Mouse (Mus musculus) bone marrow, adult 2 months (tissue): Measurements from ENCODE around the gene Clec1a.
A peak's percentile ranks its signal among the peaks of the same experiment; 100 is the strongest.

Experiments
- CTCF ChIP-seq: fragments of 200-500 bp; IDR thresholded peaks from 2 replicates; pipeline ENCODE4 v1.5.1; 2011; ENCODE audit warnings: low read length, control low read depth; ENCODE audit not compliant: control insufficient read depth, insufficient read depth
- POLR2A ChIP-seq: fragments of 200-500 bp; IDR thresholded peaks from 2 replicates; pipeline ENCODE4 v1.6.1; 2011; ENCODE audit warnings: low read depth, mild to moderate bottlenecking, control low read depth, low read length, borderline replicate concordance; ENCODE audit not compliant: control insufficient read depth

- TF ChIP-seq CTCF = peak; percentile 71
- TF ChIP-seq POLR2A = no peak
These were observed 28.1 kb downstream of the Clec1a start for GRCm38 (mm10) chr6:129423734-129424072.
